Mouse (Mus musculus) liver, embryonic 14.5 days (tissue): Measurements from ENCODE around the gene Fkbp2.

ENCODE experiments used
- CTCF ChIP-seq: IDR thresholded peaks from 2 replicates; pipeline ENCODE4 v1.5.1; 2016; ENCODE audit warnings: antibody characterized with exemption, low read depth, control low read depth
- EP300 ChIP-seq: IDR thresholded peaks from 2 replicates; pipeline ENCODE4 v1.6.1; 2016; ENCODE audit warnings: antibody characterized with exemption, low read depth

DNA sequence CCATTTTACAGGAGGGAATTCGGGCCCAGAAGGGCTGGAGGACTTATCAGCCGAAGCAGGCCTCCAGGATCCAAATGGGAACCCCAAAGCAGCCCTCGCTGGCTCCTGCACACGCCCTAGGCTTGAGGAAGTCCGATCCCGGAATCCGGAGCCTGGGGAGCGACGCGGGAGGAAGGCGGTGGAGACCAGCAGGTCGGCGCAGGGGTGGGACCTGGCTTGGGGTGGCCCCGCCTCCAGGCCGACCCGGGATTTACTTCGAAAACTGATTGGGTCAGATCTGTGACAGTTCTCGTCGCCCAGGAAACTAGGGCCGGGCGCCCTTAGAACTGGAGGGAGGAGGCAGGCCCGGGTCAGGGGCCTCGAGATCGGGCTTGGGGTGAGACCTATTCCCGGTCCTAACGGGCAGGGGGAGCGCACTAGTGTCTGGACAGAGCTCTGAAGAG is 38.0 kb downstream of the Fkbp2 start, which contains the start of gene Gpr137:
- TF ChIP-seq CTCF = no peak
- no peak for TF ChIP-seq EP300
